Mouse (Mus musculus) urinary bladder, postnatal 0 days (tissue): Measurements from ENCODE around the gene Serpind1. TPM values are rescaled to one million over a fixed set of nuclear protein-coding genes. Genes with fewer than 3 reads are reported as not detected.

ENCODE experiments used
- polyA plus RNA-seq: library from polyadenylated mRNA; unstranded; fragments of >200 nt; fragmentation: Nextera tagmentation; extraction: Ambion mirVana; gene quantifications from 2 replicates; pipeline ENCODE4 v1.2.1, GENCODE M21; 2015

The Serpind1 gene
- 0.24 and 0.35 TPM in 2 replicates for polyA plus RNA-seq

DNA sequence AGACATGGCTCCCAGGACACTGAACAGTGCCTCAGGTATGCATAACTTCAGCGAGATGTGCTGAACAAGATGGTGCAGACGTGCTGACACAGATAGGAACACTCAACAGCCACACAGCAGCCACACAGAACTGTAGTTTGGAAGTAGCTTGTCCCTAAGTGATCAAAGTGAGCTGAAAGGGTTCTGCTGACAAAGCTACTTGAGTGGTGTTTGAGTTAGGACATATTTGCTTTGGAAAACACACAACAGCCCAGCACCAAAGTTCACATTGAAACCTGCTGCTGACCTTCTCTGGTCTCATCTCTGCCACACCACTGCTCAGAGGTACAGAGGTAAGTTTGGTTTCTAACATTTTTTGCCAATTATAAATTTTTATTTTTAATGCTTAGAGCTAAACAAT is at the start of gene Serpind1:
TSS of gene Serpind1 (plus strand) at position 256 of the 400 bp plus-strand sequence.

Other genes with a start within 250 kb of the Serpind1 start
- gene Ppil2, start 220.1 kb upstream of the Serpind1 start, polyA plus RNA-seq, result 63.4 and 70.7 TPM in 2 replicates
- gene 2610318N02Rik, start 206.2 kb upstream of the Serpind1 start, polyA plus RNA-seq, result 2.3 and 3.2 TPM in 2 replicates
- 28.0 and 31.3 TPM in 2 replicates for gene Sdf2l1, start 199.0 kb upstream of the Serpind1 start, polyA plus RNA-seq
- 10.6 and 11.7 TPM in 2 replicates for gene Ydjc, start 186.8 kb upstream of the Serpind1 start, polyA plus RNA-seq
- gene Ccdc116, start 184.1 kb upstream of the Serpind1 start, polyA plus RNA-seq, result 0.47 and 0.94 TPM in 2 replicates
- gene Ube2l3, start 128.7 kb upstream of the Serpind1 start, polyA plus RNA-seq, result 272 and 295 TPM in 2 replicates
- gene Rimbp3, start 122.8 kb upstream of the Serpind1 start, polyA plus RNA-seq, result 0.23 and 0.33 TPM in 2 replicates
- gene Hic2, start 97.8 kb upstream of the Serpind1 start, polyA plus RNA-seq, result 2.8 and 3.2 TPM in 2 replicates
- gene Tmem191c, start 55.3 kb upstream of the Serpind1 start, polyA plus RNA-seq, result 10.1 and 10.8 TPM in 2 replicates
- 12.3 and 13.3 TPM in 2 replicates for gene Snap29, start 74.6 kb downstream of the Serpind1 start, polyA plus RNA-seq
- 17.7 and 19.5 TPM in 2 replicates for gene Pi4ka, start 74.9 kb downstream of the Serpind1 start, polyA plus RNA-seq
- gene Crkl, start 120.6 kb downstream of the Serpind1 start, polyA plus RNA-seq, result 30.0 and 30.1 TPM in 2 replicates
- gene Aifm3, start 158.2 kb downstream of the Serpind1 start, polyA plus RNA-seq, result 0.06 and 0.08 TPM in 2 replicates
- 35.7 and 35.8 TPM in 2 replicates for gene Lztr1, start 177.3 kb downstream of the Serpind1 start, polyA plus RNA-seq
- 43.0 and 44.5 TPM in 2 replicates for gene Thap7, start 199.8 kb downstream of the Serpind1 start, polyA plus RNA-seq
- 0.07 and 0.10 TPM in 2 replicates for gene Lrrc74b, start 229.9 kb downstream of the Serpind1 start, polyA plus RNA-seq
- gene P2rx6, start 230.5 kb downstream of the Serpind1 start, polyA plus RNA-seq, result 1.2 and 1.5 TPM in 2 replicates